Mouse (Mus musculus) testis, adult 2 months (tissue): ENCODE results near the gene Wdr70.

Experiments used
- CTCF ChIP-seq: fragments of 200-500 bp; IDR thresholded peaks from 2 replicates; pipeline ENCODE4 v1.5.1; 2012; ENCODE audit warnings: low read depth, mild to moderate bottlenecking, inconsistent platforms, low read length, moderate library complexity; ENCODE audit not compliant: control insufficient read depth, insufficient read depth, insufficient replicate concordance
- POLR2A ChIP-seq: fragments of 200-500 bp; IDR thresholded peaks from 2 replicates; pipeline ENCODE4 v1.6.1; 2012; ENCODE audit warnings: low read depth, mild to moderate bottlenecking, inconsistent platforms, low read length, moderate library complexity; ENCODE audit not compliant: control insufficient read depth

- TF ChIP-seq POLR2A, result no peak
- no peak for TF ChIP-seq CTCF
Observed at GRCm38 (mm10) chr15:7885106-7885505, 213.9 kb downstream of the Wdr70 start.
